ENCODE assay signal across 25 mouse cellular contexts in genomic region chr6:5361987-5362386, GRCm38 (mm10). TPM values are rescaled to one million over a fixed set of nuclear protein-coding genes. Genes with fewer than 3 reads are reported as not detected.
DNase-seq lines count a peak whose midpoint lies in the region; ATAC-seq and TF ChIP-seq lines count a peak whose summit lies in the region.
"Had no signal": no experiment of that assay in that cellular context is flagged by ENCODE, and none has a peak within 500 bp of the region (broad histone marks: within the 10 kb centered on the region; RNA-seq: fewer than 3 reads in every experiment).

No protein-coding gene starts in this region.

- no peak for DNase-seq in forebrain, embryonic 10.5 days (ENCODE audit: extremely low spot score, low spot score)
- DNase-seq in lung, embryonic 14.5 days, result peak; percentile 3
- DNase-seq in lung, postnatal 0 days (ENCODE audit: low spot score), result no peak
- DNase-seq in kidney, postnatal 14 days, result no peak
- no peak for DNase-seq in urinary bladder, postnatal 14 days (ENCODE audit: low spot score)
- DNase-seq: adrenal gland, postnatal 25 days; cerebellum, adult 8-10 months; forebrain, postnatal 0 days; heart, postnatal 36 days; layer of hippocampus, postnatal 36 days; midbrain, embryonic 14.5 days; right cerebral cortex, postnatal 25 days; thymus, adult 2 months had no signal

- H3K4me1 ChIP-seq in forebrain, embryonic 10.5 days, result 0 out of 2 replicates have a peak, but pooled peaks cover 4% of the 10 kb centered on the region
- H3K4me1 ChIP-seq in forebrain, embryonic 13.5 days, result no peaks in the 10 kb centered on the region
- no peaks in the 10 kb centered on the region for H3K4me1 ChIP-seq in lung, embryonic 14.5 days (ENCODE audit: insufficient read depth)
- no peaks in the 10 kb centered on the region for H3K4me1 ChIP-seq in lung, postnatal 0 days (ENCODE audit: insufficient read depth, low read depth, low read length)
- H3K4me1 ChIP-seq: embryonic facial prominence, embryonic 13.5 days; kidney, embryonic 15.5 days; limb, embryonic 15.5 days; megakaryocyte, embryonic 14.5 days; neural tube, embryonic 15.5 days had no signal

- no peaks in the 10 kb centered on the region for H3K9me3 ChIP-seq in forebrain, embryonic 10.5 days
- H3K9me3 ChIP-seq in forebrain, embryonic 13.5 days (replicated peaks), result no peaks in the 10 kb centered on the region
- no peaks in the 10 kb centered on the region for H3K9me3 ChIP-seq in lung, embryonic 14.5 days (ENCODE audit: low read depth, low read length)
- H3K9me3 ChIP-seq in lung, postnatal 0 days (ENCODE audit: low read length), result no peaks in the 10 kb centered on the region
- H3K9me3 ChIP-seq: embryonic facial prominence, embryonic 13.5 days; G1E; kidney, embryonic 15.5 days; limb, embryonic 15.5 days; megakaryocyte, embryonic 14.5 days; neural tube, embryonic 15.5 days had no signal

- no peak overlapping the region for H3K4me3 ChIP-seq in forebrain, embryonic 10.5 days
- H3K4me3 ChIP-seq in forebrain, embryonic 13.5 days, result no peak overlapping the region
- H3K4me3 ChIP-seq in lung, embryonic 14.5 days (ENCODE audit: low read depth, low read length), result no peak overlapping the region
- H3K4me3 ChIP-seq in lung, postnatal 0 days (ENCODE audit: low read depth, low read length), result no peak overlapping the region
- H3K4me3 ChIP-seq: embryonic facial prominence, embryonic 13.5 days; kidney, embryonic 15.5 days; limb, embryonic 15.5 days; megakaryocyte, embryonic 14.5 days; myocyte; neural tube, embryonic 15.5 days had no signal

- no peak for ATAC-seq in forebrain, embryonic 13.5 days
- ATAC-seq in lung, embryonic 14.5 days (ENCODE audit: insufficient read depth), result no peak
- no peak for ATAC-seq in lung, postnatal 0 days
- peak; percentile 90 to 92 for ATAC-seq in hematopoietic stem cell, adult 5-6 weeks (replicated peaks in 1 of 2; ENCODE audit: insufficient read depth in 1 of 2, low FRiP score in 2 of 2, low TSS enrichment in 1 of 2, low read depth in 1 of 2, poor library complexity in 2 of 2, severe bottlenecking in 2 of 2)
- ATAC-seq in monocyte, adult 5-6 weeks (replicated peaks; ENCODE audit: insufficient number of reproducible peaks, low FRiP score, low TSS enrichment, poor library complexity, severe bottlenecking), result peak; percentile 93
- ATAC-seq: forebrain, postnatal 0 days; hindbrain, embryonic 16.5 days; intestine, embryonic 16.5 days had no signal

- H3K36me3 ChIP-seq in forebrain, embryonic 10.5 days (replicated peaks), result no peaks in the 10 kb centered on the region
- H3K36me3 ChIP-seq in forebrain, embryonic 13.5 days (ENCODE audit: poor library complexity, severe bottlenecking), result no peaks in the 10 kb centered on the region
- H3K36me3 ChIP-seq in lung, embryonic 14.5 days (ENCODE audit: insufficient read depth), result no peaks in the 10 kb centered on the region
- H3K36me3 ChIP-seq in lung, postnatal 0 days (ENCODE audit: insufficient read depth, low read length), result no peaks in the 10 kb centered on the region
- H3K36me3 ChIP-seq: embryonic facial prominence, embryonic 13.5 days; G1E; kidney, embryonic 15.5 days; limb, embryonic 15.5 days; neural tube, embryonic 15.5 days had no signal

- H3K27ac ChIP-seq in forebrain, embryonic 10.5 days, result 0 out of 2 replicates have a peak overlapping the region, but pooled peaks have one; percentile 25
- H3K27ac ChIP-seq in forebrain, embryonic 13.5 days, result no peak overlapping the region
- no peak overlapping the region for H3K27ac ChIP-seq in lung, embryonic 14.5 days (ENCODE audit: low read depth)
- no peak overlapping the region for H3K27ac ChIP-seq in lung, postnatal 0 days (ENCODE audit: low read length)
- H3K27ac ChIP-seq: embryonic facial prominence, embryonic 13.5 days; kidney, embryonic 15.5 days; limb, embryonic 15.5 days; neural tube, embryonic 15.5 days had no signal

- 76% methylated on average over 6 of the region's 6 CpGs for WGBS in forebrain, embryonic 10.5 days
- WGBS in forebrain, embryonic 13.5 days, result 81% methylated on average over 6 of the region's 6 CpGs
- WGBS in lung, embryonic 14.5 days, result 68% methylated on average over 6 of the region's 6 CpGs
- WGBS in lung, postnatal 0 days, result 71% methylated on average over 6 of the region's 6 CpGs

- TF ChIP-seq CTCF in lung, embryonic 14.5 days (IDR thresholded peaks at IDR 0.05; ENCODE audit: low read depth), result no peak
- TF ChIP-seq CTCF in lung, postnatal 0 days (IDR thresholded peaks at IDR 0.05), result no peak

- H3K9ac ChIP-seq in forebrain, embryonic 13.5 days, result no peak overlapping the region
- H3K9ac ChIP-seq in lung, embryonic 14.5 days, result no peak overlapping the region
- no peak overlapping the region for H3K9ac ChIP-seq in lung, postnatal 0 days (replicated peaks; ENCODE audit: low read depth)
- H3K9ac ChIP-seq: embryonic facial prominence, embryonic 13.5 days; forebrain, postnatal 0 days; kidney, embryonic 15.5 days; limb, embryonic 15.5 days; neural tube, embryonic 15.5 days had no signal

- no peak overlapping the region for H3K4me2 ChIP-seq in forebrain, embryonic 13.5 days
- no peak overlapping the region for H3K4me2 ChIP-seq in lung, embryonic 14.5 days
- H3K4me2 ChIP-seq in lung, postnatal 0 days (replicated peaks; ENCODE audit: low read depth, low read length), result no peak overlapping the region
- H3K4me2 ChIP-seq: embryonic facial prominence, embryonic 13.5 days; kidney, embryonic 15.5 days; limb, embryonic 15.5 days; neural tube, embryonic 15.5 days had no signal

- H3K27me3 ChIP-seq in forebrain, embryonic 10.5 days (ENCODE audit: poor library complexity, severe bottlenecking), result no peaks in the 10 kb centered on the region
- no peaks in the 10 kb centered on the region for H3K27me3 ChIP-seq in forebrain, embryonic 13.5 days
- H3K27me3 ChIP-seq in lung, embryonic 14.5 days (ENCODE audit: insufficient read depth, low read length), result no peaks in the 10 kb centered on the region
- H3K27me3 ChIP-seq in lung, postnatal 0 days (replicated peaks; ENCODE audit: insufficient read depth, low read length), result no peaks in the 10 kb centered on the region
- H3K27me3 ChIP-seq: embryonic facial prominence, embryonic 13.5 days; kidney, embryonic 15.5 days; limb, embryonic 15.5 days; megakaryocyte, embryonic 14.5 days; neural tube, embryonic 15.5 days had no signal

- no peak for TF ChIP-seq EP300 in lung, postnatal 0 days (IDR thresholded peaks at IDR 0.05)

RNA-seq across cellular contexts. Expression of gene Asb4, which starts 21.2 kb away (rescaled TPM):
- polyA plus RNA-seq in forebrain, embryonic 10.5 days (2016; fragmentation: Nextera tagmentation; extraction: Ambion mirVana), result 23.0 and 25.3 TPM in 2 replicates
- 22.8 and 25.1 TPM in 2 replicates for polyA plus RNA-seq in forebrain, embryonic 13.5 days (2015; fragmentation: Nextera tagmentation; extraction: Ambion mirVana)
- 8.6 and 10.8 TPM in 2 replicates for polyA plus RNA-seq in lung, embryonic 14.5 days (2014; fragmentation: Nextera tagmentation; extraction: Ambion mirVana)
- 2.1 and 2.2 TPM in 2 replicates for polyA plus RNA-seq in lung, postnatal 0 days (2015; fragmentation: Nextera tagmentation; extraction: Ambion mirVana)
- total RNA-seq in hematopoietic stem cell, adult 5-6 weeks (2017), result 1.7 and 3.5 TPM in 2 replicates
- not detected in 3 replicates for total RNA-seq in monocyte, adult 5-6 weeks (2017)
- total RNA-seq: G1E had no signal

Comparison
In these comparisons a context has a peak if more than half of its experiments do, and no peak if none do; other contexts are left out.
1. ATAC-seq: peak in hematopoietic stem cell, adult 5-6 weeks (2 of 2) and monocyte, adult 5-6 weeks (single experiment); none in forebrain, embryonic 13.5 days (single experiment), lung, embryonic 14.5 days (single experiment) and lung, postnatal 0 days (single experiment).